Mouse (Mus musculus) heart, postnatal 0 days (tissue): ENCODE results near the gene Sptbn4. TPM values are rescaled to one million over a fixed set of nuclear protein-coding genes. Genes with fewer than 3 reads are reported as not detected.

ENCODE experiments used
- ATAC-seq: fragments of 200-750 bp; cut with Nextera tagmentation; 2 replicates; pipeline ENCODE4 v1.8.0; 2017; ENCODE audit warnings: low read depth, moderate number of reproducible peaks, moderate library complexity; ENCODE audit not compliant: insufficient read depth
- DNase-seq: peaks from one replicate; pipeline ENCODE4 v3.0.0-alpha.2; 2016; ENCODE audit warnings: low spot score
- H3K27ac ChIP-seq: fragments of 300-500 bp; sonication (generic); 2 replicates; pipeline ENCODE4 v1.5.1; 2014; ENCODE audit warnings: low read depth, mild to moderate bottlenecking
- H3K27me3 ChIP-seq: fragments of 300-500 bp; sonication (generic); 2 replicates; pipeline ENCODE4 v1.6.1; 2014; ENCODE audit warnings: low read length, mixed read lengths; ENCODE audit not compliant: control insufficient read depth, insufficient read depth
- H3K36me3 ChIP-seq: fragments of 300-500 bp; sonication (generic); replicated peaks from 2 replicates; pipeline ENCODE4 v1.6.1; 2014; ENCODE audit warnings: low read length, mixed read lengths; ENCODE audit not compliant: control insufficient read depth, insufficient read depth
- H3K4me1 ChIP-seq: fragments of 300-500 bp; sonication (generic); 2 replicates; pipeline ENCODE4 v1.6.1; 2014; ENCODE audit warnings: antibody characterized with exemption; ENCODE audit not compliant: control insufficient read depth, insufficient read depth
- H3K4me2 ChIP-seq: fragments of 300-500 bp; sonication (generic); 2 replicates; pipeline ENCODE4 v1.6.1; 2014; ENCODE audit warnings: low read depth, mild to moderate bottlenecking, low read length, moderate library complexity
- H3K4me3 ChIP-seq: fragments of 300-500 bp; sonication (generic); 2 replicates; pipeline ENCODE4 v1.5.1; 2014; ENCODE audit warnings: low read depth, low read length
- H3K9ac ChIP-seq: fragments of 300-500 bp; sonication (generic); replicated peaks from 2 replicates; pipeline ENCODE4 v1.6.1; 2014; ENCODE audit warnings: low read depth, low read length, mixed read lengths
- H3K9me3 ChIP-seq: fragments of 300-500 bp; sonication (generic); replicated peaks from 2 replicates; pipeline ENCODE4 v1.6.1; 2016; ENCODE audit warnings: low read length; ENCODE audit not compliant: control insufficient read depth
- CTCF ChIP-seq: IDR thresholded peaks from 2 replicates; pipeline ENCODE4 v1.5.1; 2016; ENCODE audit warnings: antibody characterized with exemption, control low read depth, low read depth
- EP300 ChIP-seq: IDR thresholded peaks from 2 replicates; pipeline ENCODE4 v1.6.1; 2016; ENCODE audit warnings: antibody characterized with exemption, low read depth
- WGBS: fragments of 180-500 bp; shearing (Covaris S2); extraction: QIAGEN DNeasy Blood & Tissue Kit; methylation state at CpG from one replicate; pipeline ENCODE4 v1.1.7; 2014; 5-methylcytosine and 5-hydroxymethylcytosine counted together
- polyA plus RNA-seq: library from polyadenylated mRNA; unstranded; fragments of >200 nt; fragmentation: Nextera tagmentation; extraction: Ambion mirVana; gene quantifications from 2 replicates; pipeline ENCODE4 v1.2.1, GENCODE M21; 2015
- total RNA-seq: library from RNA; depleted of rRNA; stranded (reverse); fragments of >200 nt; gene quantifications from 2 replicates; pipeline ENCODE4 v1.2.3, GENCODE M21; 2014; ENCODE audit warnings: low replicate concordance

Sptbn4 gene
- total and polyA plus RNA-seq, 2 experiments from 2014 or later = 0.05 TPM; not detected in 1

DNA sequence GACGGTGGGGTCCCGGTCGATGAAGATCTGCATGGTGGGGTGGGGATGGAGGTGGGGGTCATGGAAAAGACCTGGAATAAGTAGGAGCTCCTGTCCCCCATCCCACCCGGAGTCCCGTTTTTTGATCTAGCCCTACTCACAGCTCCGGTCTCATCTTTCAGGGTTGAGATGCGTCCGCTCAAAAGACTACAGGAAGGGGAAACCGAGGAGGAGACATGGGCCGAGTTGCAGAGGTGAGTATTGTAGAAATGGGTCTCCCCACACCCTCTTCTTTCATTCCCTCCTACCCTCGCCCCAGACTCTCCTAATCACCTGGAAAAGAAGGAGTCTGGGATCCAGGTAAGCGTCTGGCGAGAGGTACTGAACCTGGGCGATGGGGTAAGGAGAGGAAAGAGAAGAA is 92.2 kb downstream of the Sptbn4 start:
- 9% methylated on average over 14 of the region's 14 CpGs for WGBS
- H3K9me3 ChIP-seq = no peaks in the 10 kb centered on the region
- TF ChIP-seq CTCF (no peak), EP300 (no peak)
- H3K27me3 ChIP-seq = no peaks in the 10 kb centered on the region
- H3K9ac ChIP-seq = peak overlapping the region; percentile 44
- ATAC-seq (no peak), DNase-seq (no peak)
- peak overlapping the region; percentile 69 for H3K4me2 ChIP-seq
- no peak overlapping the region for H3K27ac ChIP-seq
- peak overlapping the region; percentile 72 for H3K4me3 ChIP-seq
- H3K36me3 ChIP-seq = peaks cover 13% of the 10 kb centered on the region; the same call in 1 of the 2 replicates
- peaks cover 22% of the 10 kb centered on the region for H3K4me1 ChIP-seq

DNA sequence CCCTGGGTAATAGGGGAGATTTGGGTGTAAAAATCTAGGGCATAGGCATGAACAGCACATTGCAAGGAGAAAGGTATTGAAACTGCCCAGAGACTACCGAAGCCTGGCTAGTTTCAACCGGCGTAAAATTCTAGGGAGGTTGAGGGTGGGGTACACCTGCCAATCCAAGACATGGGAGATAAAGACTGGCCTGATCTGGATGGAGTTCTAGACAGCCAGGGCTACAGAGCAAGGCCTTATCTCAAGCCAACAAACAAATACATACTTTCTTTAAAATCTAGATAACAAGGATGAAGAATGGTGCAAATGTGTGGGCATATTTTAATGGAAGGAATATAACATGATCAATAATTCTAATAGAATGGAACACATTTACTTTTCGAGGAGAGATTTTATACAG is 92.7 kb downstream of the Sptbn4 start:
- no peak for ATAC-seq
- TF ChIP-seq CTCF (no peak), EP300 (no peak)
- peak overlapping the region; percentile 72; the same call in 1 of the 2 replicates for H3K4me3 ChIP-seq
- H3K9me3 ChIP-seq = no peaks in the 10 kb centered on the region
- no peak overlapping the region for H3K9ac ChIP-seq
- peaks cover 16% of the 10 kb centered on the region; the same call in 1 of the 2 replicates for H3K36me3 ChIP-seq
- H3K4me1 ChIP-seq = peaks cover 22% of the 10 kb centered on the region
- H3K4me2 ChIP-seq = peak overlapping the region; percentile 69; the same call in 1 of the 2 replicates
- H3K27me3 ChIP-seq = no peaks in the 10 kb centered on the region
- no peak for DNase-seq
- 57% methylated on average over 4 of the region's 4 CpGs for WGBS
- H3K27ac ChIP-seq = no peak overlapping the region

DNA sequence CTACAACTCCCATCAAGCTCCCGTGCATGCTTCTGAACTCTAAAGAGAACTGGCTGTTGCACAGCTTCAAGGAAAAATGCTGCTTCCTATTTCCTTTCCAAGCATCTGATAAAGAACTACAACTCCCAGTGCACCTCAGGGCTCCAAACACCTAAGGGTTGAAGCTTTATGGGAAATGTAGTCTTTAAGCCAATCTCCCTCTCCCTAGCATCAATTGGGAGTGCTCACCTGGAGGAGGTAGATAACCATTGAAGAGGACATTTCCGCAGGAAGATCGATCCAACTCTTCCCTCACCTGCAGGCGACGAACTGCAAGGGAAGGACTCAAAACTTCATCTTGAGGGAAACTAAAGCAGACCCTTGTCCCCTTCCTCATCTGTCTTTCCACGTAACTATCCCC is 93.3 kb downstream of the Sptbn4 start:
- no peak overlapping the region for H3K4me2 ChIP-seq
- DNase-seq = peak; percentile 72
- H3K9ac ChIP-seq = no peak overlapping the region
- no peak overlapping the region for H3K27ac ChIP-seq
- WGBS = 32% methylated on average over 6 of the region's 6 CpGs
- H3K4me1 ChIP-seq = peaks cover 22% of the 10 kb centered on the region
- peaks cover 16% of the 10 kb centered on the region; the same call in 1 of the 2 replicates for H3K36me3 ChIP-seq
- ATAC-seq = no peak
- H3K27me3 ChIP-seq = no peaks in the 10 kb centered on the region
- no peaks in the 10 kb centered on the region for H3K9me3 ChIP-seq
- H3K4me3 ChIP-seq = no peak overlapping the region
- TF ChIP-seq EP300 (no peak), CTCF (no peak)

DNA sequence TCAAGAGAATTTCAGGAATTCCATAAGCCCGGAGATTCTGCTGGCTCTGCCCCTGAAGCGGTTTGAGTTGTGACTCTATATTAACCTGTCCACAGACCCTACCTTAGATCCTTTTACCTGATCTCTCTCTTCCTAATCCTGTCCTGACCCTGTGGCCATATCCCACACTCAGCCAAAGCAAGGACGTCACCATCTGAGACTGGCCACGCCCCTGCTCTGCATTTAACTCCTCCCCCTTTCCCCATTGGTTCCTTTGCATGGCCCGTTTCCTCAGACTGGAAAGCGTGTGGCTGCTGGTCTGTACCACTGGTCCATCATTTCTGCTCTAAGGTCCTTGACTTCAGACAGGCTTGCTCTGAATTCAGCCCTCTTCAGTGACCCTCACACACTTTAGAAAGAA is 102.0 kb downstream of the Sptbn4 start:
- Histone ChIP-seq H3K4me3 (no peak overlapping the region), H3K27ac (no peak overlapping the region), H3K27me3 (peaks cover 4% of the 10 kb centered on the region; the same call in 1 of the 2 replicates), H3K4me2 (no peak overlapping the region), H3K4me1 (no peaks in the 10 kb centered on the region), H3K36me3 (peaks cover 38% of the 10 kb centered on the region), H3K9ac (no peak overlapping the region), H3K9me3 (no peaks in the 10 kb centered on the region)
- ATAC-seq = no peak
- TF ChIP-seq CTCF = no peak
- TF ChIP-seq EP300 = no peak
- DNase-seq = no peak
- WGBS = 29% methylated on average over 6 of the region's 6 CpGs

DNA sequence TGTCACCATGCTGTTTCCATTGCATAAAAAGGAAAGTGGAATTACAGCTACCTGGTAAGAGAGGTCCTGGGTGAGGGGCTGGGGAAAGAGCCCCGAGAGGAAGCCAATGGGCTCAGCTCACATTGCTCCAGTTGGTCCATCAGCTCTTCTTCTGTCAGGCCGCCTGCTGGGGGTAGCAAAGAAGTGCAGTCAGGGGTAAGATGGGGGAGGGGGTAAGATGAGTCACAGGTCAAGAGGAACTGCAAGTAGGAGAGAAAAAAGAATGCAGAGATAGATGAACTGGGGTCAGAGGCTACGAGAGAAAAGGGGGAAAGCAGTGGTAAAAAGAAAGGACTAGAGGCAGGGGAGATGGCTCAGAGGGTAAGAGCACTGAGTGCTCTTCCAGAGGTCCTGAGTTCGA is 104.9 kb downstream of the Sptbn4 start:
- no peak for TF ChIP-seq EP300
- peak; percentile 24; the same call in 1 of the 2 replicates for TF ChIP-seq CTCF
- peaks cover 23% of the 10 kb centered on the region for H3K36me3 ChIP-seq
- 58% methylated on average over 4 of the region's 4 CpGs for WGBS

DNA sequence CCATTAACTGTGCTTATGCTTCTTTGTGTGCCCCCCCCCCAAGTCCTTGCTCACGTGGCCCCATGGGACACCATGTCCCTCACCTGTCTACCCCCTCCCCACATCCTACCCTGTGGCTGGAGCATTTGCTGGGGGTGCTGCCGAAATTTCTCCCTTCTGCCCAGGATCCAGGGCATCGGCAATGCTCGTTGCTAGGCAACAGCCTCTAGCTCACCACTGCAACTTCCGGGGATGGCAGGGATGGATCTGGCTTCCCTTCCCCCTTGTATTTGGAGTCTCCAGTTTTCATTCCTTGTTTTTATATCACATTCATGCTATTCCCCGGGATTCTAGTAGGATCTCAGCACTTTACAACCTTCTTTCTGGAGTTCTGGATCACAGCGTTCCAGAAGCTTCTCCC is 108.0 kb downstream of the Sptbn4 start:
- no peak for TF ChIP-seq EP300
- no peak for TF ChIP-seq CTCF
- no peak for DNase-seq
- Histone ChIP-seq H3K36me3 (peaks cover 11% of the 10 kb centered on the region; the same call in 1 of the 2 replicates), H3K9ac (no peak overlapping the region), H3K27ac (no peak overlapping the region), H3K4me2 (no peak overlapping the region), H3K9me3 (no peaks in the 10 kb centered on the region), H3K4me1 (no peaks in the 10 kb centered on the region), H3K27me3 (peaks cover 61% of the 10 kb centered on the region), H3K4me3 (no peak overlapping the region)
- no peak for ATAC-seq
- WGBS = 39% methylated on average over 7 of the region's 7 CpGs

More for the DNA sequence above, 104.9 kb downstream of the Sptbn4 start:
- ATAC-seq (no peak), DNase-seq (no peak)
- H3K27ac ChIP-seq = no peak overlapping the region
- no peaks in the 10 kb centered on the region for H3K4me1 ChIP-seq
- H3K4me3 ChIP-seq = no peak overlapping the region
- no peaks in the 10 kb centered on the region for H3K9me3 ChIP-seq
- peaks cover 32% of the 10 kb centered on the region for H3K27me3 ChIP-seq
- no peak overlapping the region for H3K4me2 ChIP-seq
- H3K9ac ChIP-seq = no peak overlapping the region
